Mouse (Mus musculus): ENCODE measurements at regions not wholly inside any gene's neighbourhood (a gene's known extent, or its start where the extent isn't known, plus 50 kb on each side); places are given as distances from the start of the nearest gene placed in this dataset.
A peak's percentile ranks its signal among the peaks of the same experiment; 100 is the strongest.

DNA sequence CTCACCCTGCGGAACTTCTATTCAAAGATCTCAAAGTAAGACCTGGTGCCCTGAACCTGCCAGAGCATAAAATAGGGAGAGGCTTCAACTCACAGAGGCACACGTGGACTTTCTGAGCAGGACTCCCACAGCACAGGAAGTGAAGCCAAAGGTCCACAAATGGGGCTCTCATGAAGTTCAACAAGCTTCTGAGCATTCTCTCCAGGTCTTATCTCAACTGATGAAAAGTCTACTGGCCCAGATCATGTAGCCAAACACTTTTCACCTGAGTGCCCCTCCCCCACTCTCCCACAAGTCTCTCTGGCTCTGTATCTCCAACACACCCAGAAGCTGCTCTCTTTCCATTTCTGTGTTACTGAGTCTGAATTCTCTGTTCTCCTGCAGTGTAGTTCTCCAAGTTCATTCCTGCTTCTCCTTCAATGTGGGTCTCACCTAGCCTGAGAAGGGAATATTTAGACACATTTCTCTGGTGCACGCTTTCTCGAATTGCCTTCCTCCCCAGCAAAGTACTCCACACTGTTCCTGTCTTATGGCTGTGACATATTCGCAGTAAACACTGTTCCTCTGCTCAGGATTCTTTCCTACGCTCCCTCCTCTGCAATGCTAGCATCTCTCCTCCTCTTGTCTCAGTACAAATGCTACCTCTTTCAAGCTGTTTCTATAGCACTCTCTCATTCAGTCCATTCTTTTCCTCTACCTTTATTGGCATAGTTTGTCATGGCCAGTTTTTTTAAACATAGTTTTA lies 303.4 kb upstream of the Adamts9 start:
- no peak for DNase-seq

GRCm38 (mm10) chr6:93235550-93235949 lies 292.3 kb upstream of the Adamts9 start:
- no peak for DNase-seq

DNA sequence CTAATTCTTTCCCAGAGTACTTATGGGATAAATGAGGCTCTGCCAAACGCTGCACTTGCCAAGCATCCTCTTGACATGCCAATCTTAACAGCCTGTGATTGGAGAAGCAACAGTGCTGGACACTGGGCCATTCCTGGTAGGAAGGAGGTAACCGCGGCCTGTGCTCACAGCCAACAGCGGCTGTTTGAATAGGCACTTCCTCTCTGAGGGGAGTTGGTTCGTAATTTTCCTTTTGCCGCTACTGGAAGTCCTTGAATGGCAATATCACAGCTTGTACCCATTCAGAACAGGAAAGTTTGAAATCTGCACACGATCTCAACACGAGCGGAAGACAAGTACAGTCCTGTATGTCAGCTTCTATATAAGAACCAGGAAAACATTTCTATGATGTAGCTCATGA lies 289.3 kb upstream of the Adamts9 start:
- DNase-seq, result no peak

DNA sequence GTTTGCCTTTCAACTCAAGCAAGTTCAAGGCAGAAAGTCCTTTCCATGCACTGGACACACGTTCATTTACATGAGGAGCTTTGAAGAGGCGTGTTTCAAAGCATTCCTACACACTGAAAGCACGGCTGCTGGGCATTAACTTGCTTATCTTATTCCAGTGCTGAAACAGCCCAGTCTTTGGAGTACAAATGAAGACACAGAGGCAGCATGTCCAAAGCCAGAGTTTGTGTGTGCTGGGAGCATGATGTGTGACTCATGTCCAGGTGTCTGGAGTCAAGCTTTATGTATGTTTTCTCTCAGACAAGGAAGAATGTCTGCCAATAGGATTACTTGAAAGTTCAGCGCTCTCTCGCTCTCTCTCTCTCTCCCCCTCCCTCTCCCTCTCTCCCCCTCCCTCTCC lies 287.2 kb upstream of the Adamts9 start:
- no peak for DNase-seq

DNA sequence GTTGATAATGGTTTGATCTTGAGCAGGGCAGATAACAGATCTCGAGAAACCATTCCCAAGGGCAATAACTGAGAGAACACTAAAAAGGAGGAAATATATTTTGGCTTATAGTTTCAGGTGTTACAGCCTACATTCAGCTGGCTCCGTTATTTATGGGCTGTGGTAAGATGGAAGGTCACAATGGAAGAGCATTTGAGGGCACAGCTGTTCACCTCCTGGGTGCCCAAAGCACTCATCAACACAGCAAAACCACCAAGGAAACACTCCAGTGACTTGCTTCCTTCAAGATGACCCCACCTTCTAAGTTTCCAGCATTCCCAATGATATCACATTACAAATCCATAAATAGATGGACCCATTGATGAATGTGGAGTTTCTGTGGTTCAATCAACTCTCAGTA lies 286.0 kb upstream of the Adamts9 start:
- DNase-seq, result no peak

DNA sequence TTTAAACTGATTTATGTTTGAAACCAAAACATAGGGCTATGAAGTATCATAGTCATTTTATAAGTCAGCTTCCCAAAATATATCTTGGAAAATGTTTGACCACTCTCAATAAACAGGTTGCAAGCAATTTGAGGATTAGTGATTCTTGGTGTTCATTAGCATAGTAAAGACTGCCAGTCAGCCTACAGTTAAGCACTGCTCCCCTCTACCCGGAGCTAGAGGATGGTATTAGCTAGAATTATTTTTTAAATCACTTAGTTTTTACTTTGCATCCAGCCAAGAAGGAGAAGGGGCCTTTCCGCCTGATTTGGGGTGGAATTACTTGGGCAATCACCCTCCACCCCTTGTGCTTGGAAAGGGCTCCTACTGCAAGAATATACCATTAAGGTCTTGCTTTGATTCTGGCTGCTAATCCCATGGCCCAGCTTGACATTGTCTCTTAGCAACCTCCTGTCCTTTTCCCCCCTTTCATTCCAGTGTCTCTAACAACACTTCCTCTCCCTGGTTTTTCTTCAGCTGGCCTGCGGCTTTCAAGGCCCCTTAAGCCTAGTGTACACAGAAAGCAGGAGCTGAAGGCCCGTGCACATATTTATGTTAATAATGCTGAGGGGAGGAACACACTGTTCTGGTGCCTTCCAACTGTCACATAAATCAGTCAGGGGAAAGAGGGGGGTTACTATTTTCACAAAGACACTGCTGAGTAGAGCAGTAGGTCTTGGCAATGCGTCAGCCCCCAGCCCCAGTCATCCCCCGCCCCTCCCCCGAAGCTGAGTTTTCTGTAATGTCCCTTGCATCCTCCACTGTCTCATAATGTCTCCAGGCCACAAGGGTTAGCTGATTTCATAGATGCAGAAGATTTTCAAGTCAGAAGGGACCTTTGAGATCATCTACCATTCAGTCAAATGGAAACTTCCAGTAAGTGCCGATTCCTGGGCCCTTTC lies 280.6 kb upstream of the Adamts9 start:
- DNase-seq, result no peak

GRCm38 (mm10) chr6:93218015-93218593 lies 274.8 kb upstream of the Adamts9 start:
- peak; percentile 40 for DNase-seq

GRCm38 (mm10) chr6:93200886-93201285 lies 257.6 kb upstream of the Adamts9 start:
- DNase-seq, result no peak

DNA sequence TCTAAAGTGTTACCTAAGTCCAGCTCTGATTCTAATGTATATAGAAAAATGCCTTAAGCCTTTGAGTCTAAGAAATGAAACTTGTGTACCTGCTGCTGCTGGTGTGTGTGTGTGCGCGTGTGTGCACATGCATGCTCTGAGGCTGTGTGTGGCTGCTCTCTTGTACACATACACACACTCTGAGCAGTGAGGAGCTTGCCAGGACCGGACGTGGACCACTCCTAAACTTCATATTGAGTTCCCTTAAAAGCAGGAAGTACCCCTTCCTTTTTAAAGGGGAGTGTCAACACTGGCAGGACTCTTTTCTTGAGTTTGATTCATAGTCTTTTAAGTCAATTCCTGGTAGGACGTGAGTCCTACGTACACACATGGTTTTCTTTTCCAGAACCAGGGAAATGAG lies 251.4 kb upstream of the Adamts9 start:
- no peak for DNase-seq

DNA sequence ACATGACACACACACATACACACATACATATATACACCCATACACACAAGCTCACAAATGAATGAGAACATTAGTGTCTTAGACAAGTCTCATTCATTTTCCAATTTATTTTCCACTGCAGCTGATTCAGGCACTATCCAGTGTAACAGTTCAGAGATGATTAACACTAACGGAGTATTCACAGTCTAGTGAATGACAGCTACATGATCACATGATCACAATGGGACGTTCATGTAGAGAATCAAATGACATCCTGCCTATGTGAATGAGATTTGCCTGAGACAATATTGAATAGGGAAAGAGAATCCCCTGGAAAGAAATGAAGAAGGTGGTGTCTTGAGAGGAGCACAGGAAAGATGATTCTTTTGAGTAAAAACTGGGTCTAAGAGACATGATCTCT lies 249.7 kb upstream of the Adamts9 start:
- DNase-seq, result no peak

GRCm38 (mm10) chr6:93190986-93191385 lies 247.7 kb upstream of the Adamts9 start:
- no peak for DNase-seq

GRCm38 (mm10) chr6:93168526-93168925 lies 225.2 kb upstream of the Adamts9 start:
- DNase-seq, result no peak

DNA sequence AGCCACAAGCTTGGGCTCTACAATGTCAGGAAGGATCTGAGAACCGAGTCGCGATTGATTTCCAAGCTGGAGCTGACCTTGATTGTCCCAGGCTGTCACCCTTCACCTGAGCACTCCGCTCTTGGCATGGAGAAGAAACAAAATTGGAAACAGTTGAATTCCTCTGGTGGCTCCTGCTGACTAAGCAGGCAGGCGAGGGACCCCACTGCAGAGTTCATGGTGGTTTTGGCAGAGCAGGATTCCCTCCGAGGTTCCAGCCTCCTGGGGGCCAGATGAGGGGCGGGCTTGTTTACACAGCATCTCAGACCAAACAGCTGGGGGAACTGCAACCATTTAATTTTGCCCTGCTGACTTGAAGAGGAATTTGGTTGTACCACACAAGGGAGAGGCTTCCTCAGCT lies 224.0 kb upstream of the Adamts9 start:
- DNase-seq, result no peak

- no peak for DNase-seq
Measured at GRCm38 (mm10) chr6:93165942-93166341, 222.7 kb upstream of the Adamts9 start.

DNA sequence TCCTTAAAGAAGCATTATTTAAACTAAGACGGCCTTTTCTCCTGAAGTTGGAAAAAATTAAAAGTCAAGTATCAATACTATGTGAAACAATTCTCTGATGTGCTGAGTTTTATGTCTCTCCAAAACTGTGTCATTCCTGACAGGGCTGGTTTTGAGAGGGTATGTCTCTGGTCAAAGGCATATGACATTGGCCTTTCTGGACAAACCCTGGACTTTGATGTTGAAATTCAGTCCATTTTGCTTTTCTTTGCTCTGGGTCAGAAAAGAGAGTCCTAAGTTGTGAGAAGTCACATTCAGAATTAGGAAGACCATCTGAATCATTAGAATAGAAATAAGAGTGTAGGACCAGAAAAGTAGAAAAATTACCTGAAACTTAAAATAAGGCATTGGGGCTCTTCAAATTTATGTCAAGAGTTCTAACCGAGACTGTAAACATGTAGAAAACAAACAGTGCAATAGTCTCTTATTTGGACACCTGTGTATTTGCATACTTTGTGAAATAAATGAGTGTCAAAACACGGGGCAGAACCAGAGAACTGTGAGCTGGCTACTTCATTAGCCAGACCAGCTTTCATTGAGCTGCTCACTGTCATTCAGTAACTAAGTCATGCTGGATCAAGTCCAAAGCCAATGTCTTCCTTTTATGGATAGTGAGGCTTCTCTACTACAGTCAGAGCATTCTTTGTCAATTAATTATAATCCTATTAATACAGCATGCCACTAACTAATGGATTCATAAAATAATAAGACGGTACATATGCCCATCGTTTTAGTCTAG lies 209.3 kb upstream of the Adamts9 start:
- no peak for DNase-seq

DNA sequence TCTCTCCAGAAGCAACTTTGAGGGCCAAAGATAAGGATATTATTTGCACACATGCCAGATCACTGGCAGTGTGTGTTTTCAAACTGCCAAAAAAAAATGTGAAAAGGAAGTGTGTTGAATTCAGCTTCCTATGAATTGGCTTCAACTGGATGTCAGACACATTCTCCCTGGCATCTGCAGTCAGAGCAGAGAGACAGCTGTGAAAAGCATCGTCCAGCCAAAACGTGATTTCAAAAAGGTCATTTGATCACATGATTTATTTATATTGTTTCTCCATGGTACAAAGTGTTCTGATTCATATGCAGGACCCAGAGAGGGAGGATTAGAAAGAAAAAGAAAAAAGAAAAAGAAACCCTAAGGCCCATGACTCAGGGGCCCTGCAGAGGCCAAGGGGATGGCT lies 207.2 kb upstream of the Adamts9 start:
- no peak for DNase-seq

GRCm38 (mm10) chr6:93149956-93150355 lies 206.7 kb upstream of the Adamts9 start:
- no peak for DNase-seq

GRCm38 (mm10) chr6:93140331-93140731 lies 197.0 kb upstream of the Adamts9 start:
- peak; percentile 14 for DNase-seq

GRCm38 (mm10) chr6:93133940-93134339 lies 190.6 kb upstream of the Adamts9 start:
- no peak for DNase-seq

DNA sequence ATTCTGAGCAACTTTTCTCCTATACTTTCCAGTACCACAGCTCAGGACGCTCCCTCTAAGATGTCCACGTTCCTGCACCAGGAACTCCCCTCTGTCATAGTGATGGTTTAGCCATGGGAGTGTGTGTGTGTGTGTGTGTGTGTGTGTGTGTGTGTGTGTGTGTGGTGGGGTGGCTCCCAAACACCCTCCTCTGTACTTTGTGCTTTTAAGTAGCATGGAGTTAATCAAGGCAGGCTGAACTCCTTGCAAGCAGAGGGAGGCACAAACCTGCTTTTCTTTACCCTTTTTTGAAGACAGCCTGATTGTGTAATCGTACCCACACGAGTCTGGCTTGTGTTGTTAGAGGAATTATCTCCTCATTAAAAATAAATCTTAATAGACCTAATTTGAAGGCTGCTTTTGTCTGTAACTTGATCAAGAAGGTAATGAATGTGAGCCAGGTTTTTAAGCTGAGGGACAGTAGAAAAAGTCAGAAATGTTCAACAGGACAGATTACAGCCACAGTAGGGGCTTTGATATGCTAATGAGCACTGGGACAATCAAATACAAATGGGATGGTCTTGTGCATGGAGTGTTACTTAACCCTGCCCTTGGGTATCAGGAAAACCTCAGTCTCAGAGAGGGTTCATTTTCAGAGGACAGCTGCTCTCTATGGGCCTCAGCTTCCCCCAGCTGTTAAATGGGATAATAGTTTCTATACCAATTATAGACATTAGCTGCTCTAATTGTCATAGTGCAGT lies 187.8 kb upstream of the Adamts9 start:
- no peak for DNase-seq

- no peak for DNase-seq
Measured at GRCm38 (mm10) chr6:93119482-93119881, 176.2 kb upstream of the Adamts9 start.

GRCm38 (mm10) chr6:93113361-93113760 lies 170.1 kb upstream of the Adamts9 start:
- no peak for DNase-seq

Data from right cerebral cortex, postnatal 25 days (tissue).